Mouse (Mus musculus): Measurements from ENCODE around the gene Gpr156. TPM values are rescaled to one million over a fixed set of nuclear protein-coding genes. Genes with fewer than 3 reads are reported as not detected.
A peak's percentile ranks its signal among the peaks of the same experiment; 100 is the strongest.

Gpr156 gene
- polyA plus RNA-seq (2016; fragmentation: Nextera tagmentation; extraction: Ambion mirVana) = 5.4 and 5.6 TPM in 2 replicates

DNA sequence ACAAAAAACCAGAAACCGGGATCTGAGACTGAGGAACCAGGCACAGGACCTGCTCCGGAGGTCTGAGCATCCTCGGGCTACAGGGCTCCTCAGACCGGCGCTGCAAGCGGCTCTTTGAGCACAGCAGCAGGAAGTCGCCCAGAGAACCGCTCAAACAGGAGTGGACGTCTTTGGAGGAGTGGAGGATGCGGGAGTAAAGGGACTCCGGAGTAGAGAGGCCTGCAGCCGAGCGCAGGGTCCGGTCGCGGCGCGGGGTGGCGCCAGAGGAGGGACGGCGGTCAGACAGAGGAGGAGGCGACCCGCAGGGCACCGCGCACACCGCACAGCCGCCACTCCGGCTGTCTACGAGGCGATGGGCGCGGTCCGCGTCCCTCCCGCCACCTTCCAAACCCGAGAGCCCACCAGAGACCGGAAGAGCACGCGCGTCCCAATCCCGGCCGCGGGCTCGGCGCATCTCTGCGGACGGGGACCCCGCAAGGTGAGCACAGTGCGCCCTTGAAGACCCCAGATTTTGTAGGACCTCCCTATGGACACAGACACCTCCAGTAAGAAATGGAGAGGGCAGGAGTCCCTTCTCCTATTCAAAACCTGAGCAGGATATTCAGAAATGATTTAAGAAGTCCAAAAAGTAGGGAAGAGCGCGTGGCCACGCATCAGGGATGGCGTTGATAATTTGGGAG is at the start of gene Gpr156:
Gene Gpr156, plus strand, starts transcription at position 359 of the 680 bp plus-strand sequence.
- Histone ChIP-seq H3K9me3 (replicated peaks) (no peaks in the 10 kb centered on the region), H3K27ac (no peak within 1 kb of the TSS), H3K4me3 (peak within 1 kb of the TSS; percentile 54), H3K9ac (peak within 1 kb of the TSS; percentile 72), H3K27me3 (peaks cover 7% of the 10 kb centered on the region; the same call in 1 of the 2 replicates), H3K4me2 (replicated peaks) (peak within 1 kb of the TSS; percentile 89), H3K4me1 (peaks cover 9% of the 10 kb centered on the region; the same call in 1 of the 2 replicates), H3K36me3 (no peaks in the 10 kb centered on the region)
- WGBS = 4% methylated on average over 38 of the region's 53 CpGs
- peak; percentile 89 for ATAC-seq (ENCODE audit: low FRiP score)

DNA sequence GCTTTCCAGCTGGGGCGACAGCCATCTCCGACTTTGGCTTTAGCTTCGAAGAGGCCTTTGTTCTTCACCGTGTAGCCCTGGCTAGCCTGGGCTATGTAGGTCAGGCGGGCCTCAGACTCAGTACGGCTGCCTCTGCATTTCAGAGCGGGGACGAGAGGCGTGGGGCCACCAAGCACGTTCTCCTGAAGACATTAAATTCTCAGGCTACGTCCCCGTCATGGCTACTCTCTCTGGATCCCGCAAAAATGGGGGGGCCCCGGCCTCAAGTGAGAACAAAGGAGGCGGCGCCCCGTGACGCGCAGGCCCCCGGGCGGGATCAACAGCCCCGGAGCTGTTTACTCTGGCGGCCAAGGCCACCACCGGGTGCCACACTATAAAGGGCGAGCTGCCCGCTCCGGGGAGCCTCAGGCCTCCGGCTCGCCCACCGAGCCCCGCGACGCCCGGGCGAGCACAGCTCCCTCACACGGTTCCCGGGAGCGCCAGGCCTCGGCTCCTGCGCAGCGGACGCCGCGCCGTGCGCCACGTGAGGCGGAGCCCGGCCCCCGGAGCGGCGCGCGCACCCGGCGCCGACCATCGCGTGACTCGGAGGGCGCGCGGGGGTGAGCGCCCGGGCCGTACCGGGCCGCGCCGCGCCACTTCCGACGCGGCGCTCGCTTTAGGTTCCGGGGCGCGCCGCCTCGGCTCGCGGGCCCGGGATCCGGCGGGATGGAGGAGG is 48.3 kb upstream of the Gpr156 start, which contains the start of gene Lrrc58:
Gene Lrrc58, plus strand, starts transcription at position 599 of the 715 bp plus-strand sequence.
- H3K4me1 ChIP-seq = peaks cover 24% of the 10 kb centered on the region

DNA sequence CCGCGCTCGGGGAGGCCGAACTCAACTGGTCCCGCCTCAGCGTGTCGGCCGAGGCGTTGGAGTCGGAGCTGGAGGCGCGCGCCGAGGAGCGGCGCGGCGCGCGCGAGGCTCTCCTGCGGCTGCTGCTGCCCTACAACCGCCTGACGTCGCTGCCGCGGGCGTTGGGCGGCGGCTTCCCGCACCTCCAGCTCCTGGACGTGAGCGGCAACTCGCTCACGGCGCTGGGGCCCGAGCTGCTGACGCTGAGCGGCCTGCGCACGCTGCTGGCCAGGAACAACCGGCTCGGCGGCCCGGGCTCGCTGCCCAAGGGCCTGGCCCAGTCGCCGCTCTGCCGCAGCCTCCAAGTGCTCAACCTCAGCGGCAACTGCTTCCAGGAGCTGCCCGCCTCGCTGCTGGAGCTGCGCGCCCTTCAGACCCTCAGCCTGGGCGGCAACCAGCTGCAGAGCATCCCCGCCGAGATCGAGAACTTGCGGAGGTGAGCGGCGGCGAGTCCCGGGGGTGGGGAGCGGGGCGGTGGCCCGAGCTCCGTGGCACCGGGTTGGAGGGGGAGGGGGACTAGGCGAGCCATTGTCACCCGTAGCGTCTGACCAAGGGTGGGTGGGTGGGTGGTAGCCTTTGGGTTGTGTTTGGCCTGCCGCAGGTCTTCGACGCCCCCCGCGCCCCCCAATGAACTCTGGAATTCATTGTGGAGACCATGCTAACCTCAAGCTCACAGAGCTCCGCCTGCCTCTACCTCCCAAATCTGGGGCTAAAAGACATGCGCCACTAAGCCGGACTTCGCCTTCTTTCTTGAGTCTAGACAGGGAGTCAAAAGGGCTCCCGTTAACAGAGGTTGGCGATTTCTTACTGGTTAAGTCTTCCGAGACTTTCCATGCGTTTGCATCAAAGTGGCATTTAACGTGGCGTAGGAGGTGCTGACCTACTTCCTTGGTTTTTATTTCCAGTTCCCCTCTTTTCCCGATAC is 47.5 kb upstream of the Gpr156 start:
- peak; percentile 81 for ATAC-seq (ENCODE audit: low FRiP score)
- H3K36me3 ChIP-seq = no peaks in the 10 kb centered on the region
- H3K27ac ChIP-seq = peak overlapping the region; percentile 100
- peaks cover 24% of the 10 kb centered on the region for H3K4me1 ChIP-seq
- peak overlapping the region; percentile 66 for H3K4me2 ChIP-seq (replicated peaks)
- no peaks in the 10 kb centered on the region for H3K27me3 ChIP-seq
- under 1% methylated on average over 72 of the region's 87 CpGs for whole genome bisulfite sequencing
- peak overlapping the region; percentile 97 for H3K4me3 ChIP-seq
- peak overlapping the region; percentile 99 for H3K9ac ChIP-seq
- H3K9me3 ChIP-seq (replicated peaks) = no peaks in the 10 kb centered on the region

More for the DNA sequence above, 48.3 kb upstream of the Gpr156 start, which contains the start of gene Lrrc58:
- Histone ChIP-seq H3K36me3 (no peaks in the 10 kb centered on the region), H3K4me3 (peak within 1 kb of the TSS; percentile 97), H3K9me3 (replicated peaks) (no peaks in the 10 kb centered on the region), H3K4me2 (replicated peaks) (peak within 1 kb of the TSS; percentile 66), H3K27me3 (no peaks in the 10 kb centered on the region), H3K27ac (peak within 1 kb of the TSS; percentile 100), H3K9ac (peak within 1 kb of the TSS; percentile 99)
- under 1% methylated on average over 86 of the region's 86 CpGs for WGBS
- peak; percentile 95 for ATAC-seq (ENCODE audit: low FRiP score)

DNA sequence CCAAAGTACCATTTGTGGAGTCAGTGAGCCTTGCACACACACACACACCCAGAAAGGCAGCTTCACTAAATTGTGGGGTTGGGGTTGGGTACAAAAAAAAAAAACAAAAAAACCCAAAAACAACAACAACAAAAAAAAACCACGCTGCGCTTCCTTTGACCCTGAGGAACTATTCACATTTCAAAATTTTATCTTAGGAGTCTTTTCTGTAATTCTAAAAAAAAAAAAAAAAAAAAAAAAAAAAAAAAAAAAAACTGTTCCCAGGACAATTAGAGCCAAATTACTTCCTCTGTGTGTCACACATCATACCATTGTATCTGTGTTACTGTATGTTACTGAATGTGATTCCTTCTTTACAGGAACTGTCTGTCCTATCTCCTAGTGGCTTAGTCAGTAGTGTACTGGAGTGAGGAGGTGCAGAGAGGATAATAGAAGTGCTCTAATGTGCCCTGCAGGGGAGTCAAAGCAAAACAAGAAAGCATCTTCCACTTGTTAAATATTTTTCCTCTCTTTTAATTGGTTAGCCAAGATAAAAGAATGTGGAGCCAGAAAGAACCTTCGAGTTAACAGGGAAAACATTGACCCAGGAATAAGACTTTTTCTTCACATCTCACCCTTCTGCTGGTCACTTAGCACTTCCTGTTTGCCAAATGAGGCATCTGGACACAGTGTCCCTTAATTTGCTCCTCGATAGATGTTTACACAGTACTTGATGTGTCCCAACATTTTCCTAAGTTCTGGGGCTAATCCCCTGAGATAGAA is 46.6 kb upstream of the Gpr156 start:
- 33% methylated on average over 4 of the region's 4 CpGs for WGBS
- no peak for ATAC-seq (ENCODE audit: low FRiP score)
- Histone ChIP-seq H3K4me3 (peak overlapping the region; percentile 97), H3K36me3 (no peaks in the 10 kb centered on the region), H3K27me3 (no peaks in the 10 kb centered on the region), H3K4me1 (peaks cover 25% of the 10 kb centered on the region), H3K27ac (peak overlapping the region; percentile 100), H3K9ac (peak overlapping the region; percentile 99), H3K9me3 (replicated peaks) (no peaks in the 10 kb centered on the region), H3K4me2 (replicated peaks) (peak overlapping the region; percentile 66)

DNA sequence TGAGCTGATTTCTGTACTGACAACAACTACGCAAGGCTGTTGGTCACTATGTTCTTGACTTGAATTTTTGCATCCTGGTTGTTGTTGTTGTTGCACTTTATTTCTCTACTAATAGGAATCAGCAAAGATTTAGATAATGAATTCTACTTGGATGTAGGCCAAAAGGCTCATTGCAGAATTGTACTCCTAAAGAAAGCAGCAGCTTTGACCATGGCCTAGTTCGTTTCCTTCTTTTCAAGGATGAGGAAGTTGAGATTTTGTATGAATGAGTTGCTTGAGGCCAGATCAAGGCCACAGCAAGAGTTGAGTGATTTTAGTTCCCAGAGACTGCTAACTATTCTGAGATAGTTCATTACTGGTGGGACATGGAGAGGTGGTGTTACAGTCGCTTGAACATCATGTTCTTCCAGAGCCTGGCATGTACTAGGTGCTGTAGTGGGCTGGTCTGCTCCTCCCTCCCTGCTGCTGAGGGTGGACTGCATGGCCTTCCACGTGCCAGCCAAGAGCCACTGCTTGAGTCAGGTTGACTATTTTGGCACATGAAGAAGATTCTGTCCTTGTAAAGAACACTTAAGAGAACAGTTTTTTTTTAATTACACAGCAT is 45.1 kb upstream of the Gpr156 start:
- H3K36me3 ChIP-seq = no peaks in the 10 kb centered on the region
- no peak overlapping the region for H3K4me3 ChIP-seq
- no peaks in the 10 kb centered on the region for H3K27me3 ChIP-seq
- H3K9ac ChIP-seq = no peak overlapping the region
- H3K4me2 ChIP-seq (replicated peaks) = peak overlapping the region; percentile 66
- no peaks in the 10 kb centered on the region for H3K9me3 ChIP-seq (replicated peaks)
- WGBS = 88% methylated on average over 4 of the region's 4 CpGs
- H3K4me1 ChIP-seq = peaks cover 28% of the 10 kb centered on the region
- H3K27ac ChIP-seq = no peak overlapping the region
- ATAC-seq (ENCODE audit: low FRiP score) = no peak

DNA sequence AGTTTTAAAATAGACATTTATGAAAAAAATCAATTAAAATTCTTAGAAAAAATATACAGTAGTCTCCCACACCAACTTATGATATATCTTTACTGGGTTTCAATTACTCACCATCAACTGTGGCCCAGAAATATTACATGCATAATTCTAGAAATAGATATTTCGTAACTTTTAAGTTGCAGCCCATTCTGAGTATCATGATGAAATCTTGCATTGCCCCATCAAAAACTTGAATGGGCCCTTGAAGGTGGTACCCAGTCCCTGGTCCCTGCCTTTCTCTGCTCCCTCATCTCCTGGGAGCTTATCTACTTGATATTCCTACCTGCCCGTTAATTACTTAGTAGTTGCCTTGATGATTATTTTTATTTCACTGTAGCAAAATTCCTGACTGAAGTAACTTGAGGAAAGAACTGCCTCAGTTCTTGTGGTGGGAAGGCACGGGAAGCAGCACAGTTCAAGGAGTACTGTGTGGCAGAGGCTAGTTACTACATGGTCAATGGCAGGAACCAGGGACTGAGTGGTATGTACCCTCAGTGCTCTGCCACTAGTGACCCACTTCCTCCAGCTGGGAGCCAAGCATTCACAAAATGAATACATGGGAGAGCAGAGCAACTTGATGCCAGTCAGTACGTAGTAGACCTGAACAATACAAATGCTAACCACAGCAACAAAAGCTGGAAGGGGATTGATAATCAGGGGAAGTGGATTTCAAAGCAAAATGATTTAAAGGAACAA is 41.6 kb upstream of the Gpr156 start:
- peaks cover 26% of the 10 kb centered on the region for H3K4me1 ChIP-seq
- no peak overlapping the region for H3K9ac ChIP-seq
- no peak overlapping the region for H3K4me3 ChIP-seq
- ATAC-seq (ENCODE audit: low FRiP score) = no peak
- H3K4me2 ChIP-seq (replicated peaks) = no peak overlapping the region
- H3K9me3 ChIP-seq (replicated peaks) = no peaks in the 10 kb centered on the region
- peaks cover 21% of the 10 kb centered on the region for H3K36me3 ChIP-seq
- WGBS = 85% methylated on average over 4 of the region's 4 CpGs
- H3K27ac ChIP-seq = no peak overlapping the region
- H3K27me3 ChIP-seq = no peaks in the 10 kb centered on the region

DNA sequence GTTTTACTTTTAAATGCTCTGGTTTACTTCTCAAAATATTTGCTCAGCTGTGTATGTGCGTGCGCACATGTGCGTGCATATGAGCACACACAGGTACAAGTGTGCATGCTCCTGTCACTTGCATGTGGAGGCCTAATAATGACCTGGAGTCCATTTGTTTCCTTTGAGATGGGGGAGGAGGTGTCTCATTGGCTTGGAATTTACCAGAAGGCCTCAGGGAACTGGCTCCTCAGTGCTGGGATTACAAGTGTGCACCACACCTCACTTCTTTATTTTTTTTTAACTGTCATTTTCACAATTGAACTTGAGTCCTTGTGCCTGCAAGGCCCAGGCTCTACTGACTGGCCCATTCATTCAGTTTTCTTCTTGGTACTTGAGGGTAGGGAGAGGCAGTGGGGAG is 38.9 kb upstream of the Gpr156 start:
- 98% methylated on average over 3 of the region's 3 CpGs for WGBS
- Histone ChIP-seq H3K4me2 (replicated peaks) (no peak overlapping the region), H3K27me3 (no peaks in the 10 kb centered on the region), H3K4me1 (peaks cover 7% of the 10 kb centered on the region), H3K9ac (no peak overlapping the region), H3K27ac (no peak overlapping the region), H3K36me3 (peaks cover 47% of the 10 kb centered on the region), H3K9me3 (replicated peaks) (no peaks in the 10 kb centered on the region), H3K4me3 (no peak overlapping the region)
- no peak for ATAC-seq (ENCODE audit: low FRiP score)

DNA sequence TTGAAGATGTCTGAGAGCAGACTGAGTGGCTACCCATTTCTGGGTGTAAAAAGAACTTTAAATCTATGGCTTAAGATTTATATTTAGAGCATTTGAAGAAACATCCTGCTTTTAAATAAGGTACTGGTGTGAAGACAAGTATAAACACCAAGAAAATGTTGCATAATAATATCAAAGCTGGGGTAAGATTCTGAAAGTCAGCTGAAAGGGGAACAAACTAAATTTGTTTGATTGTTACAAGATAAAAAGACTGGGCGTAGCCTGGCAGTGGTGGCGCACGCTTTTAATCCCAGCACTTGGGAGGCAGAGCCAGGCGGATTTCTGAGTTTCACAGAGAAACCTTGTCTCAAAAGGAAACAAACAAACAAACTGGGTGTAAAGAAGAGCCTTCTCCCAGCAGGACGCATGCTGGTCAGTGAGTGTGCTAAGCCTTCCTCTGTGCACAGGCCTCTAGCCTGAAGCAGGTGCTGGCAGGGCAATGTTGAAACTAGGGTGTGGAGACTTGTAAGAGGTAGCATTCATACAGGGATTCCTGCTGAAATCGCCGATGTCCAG is 37.3 kb upstream of the Gpr156 start:
- H3K27me3 ChIP-seq = no peaks in the 10 kb centered on the region
- no peak overlapping the region for H3K27ac ChIP-seq
- H3K36me3 ChIP-seq = peaks cover 62% of the 10 kb centered on the region
- no peaks in the 10 kb centered on the region for H3K9me3 ChIP-seq (replicated peaks)
- WGBS = 93% methylated on average over 7 of the region's 7 CpGs
- no peak overlapping the region for H3K4me3 ChIP-seq
- no peak overlapping the region for H3K9ac ChIP-seq
- no peak for ATAC-seq (ENCODE audit: low FRiP score)
- peaks cover 7% of the 10 kb centered on the region for H3K4me1 ChIP-seq
- no peak overlapping the region for H3K4me2 ChIP-seq (replicated peaks)

DNA sequence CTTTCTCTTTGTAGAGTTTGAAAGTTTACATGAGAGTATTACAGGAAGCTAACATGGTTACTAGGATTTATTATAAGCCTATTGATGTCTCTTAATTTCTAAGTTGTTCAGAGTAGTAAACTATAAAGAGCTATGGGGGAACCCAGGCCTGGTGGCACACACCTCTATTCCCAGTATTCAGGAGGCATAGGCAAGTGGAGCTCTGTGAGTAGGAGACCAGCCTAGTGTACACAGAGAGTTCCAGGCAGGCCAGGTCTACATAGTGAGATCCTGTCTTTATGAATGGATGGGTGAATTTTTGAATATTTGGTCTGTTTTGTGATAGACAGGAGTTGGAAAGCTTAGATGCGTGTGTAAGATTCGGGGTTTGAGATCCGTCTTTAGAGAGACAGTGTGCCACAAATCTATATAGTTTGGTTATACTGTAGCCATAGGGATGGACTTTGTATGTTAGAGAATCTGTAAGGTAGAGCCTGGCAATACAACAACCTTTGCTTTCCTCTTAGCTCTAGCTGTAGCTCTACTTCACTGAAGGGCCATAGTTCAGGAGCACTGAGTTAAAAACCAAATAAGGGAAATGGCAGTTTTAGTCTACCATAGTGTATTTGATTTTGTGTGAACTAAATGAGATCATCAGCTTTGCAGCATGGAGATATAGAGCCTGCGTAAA is 36.4 kb upstream of the Gpr156 start:
- Histone ChIP-seq H3K27ac (no peak overlapping the region), H3K9ac (no peak overlapping the region), H3K4me2 (replicated peaks) (no peak overlapping the region), H3K27me3 (no peaks in the 10 kb centered on the region), H3K9me3 (replicated peaks) (no peaks in the 10 kb centered on the region), H3K4me3 (no peak overlapping the region), H3K36me3 (peaks cover 65% of the 10 kb centered on the region), H3K4me1 (peaks cover 4% of the 10 kb centered on the region)
- WGBS = 96% methylated on average over 4 of the region's 4 CpGs
- no peak for ATAC-seq (ENCODE audit: low FRiP score)

DNA sequence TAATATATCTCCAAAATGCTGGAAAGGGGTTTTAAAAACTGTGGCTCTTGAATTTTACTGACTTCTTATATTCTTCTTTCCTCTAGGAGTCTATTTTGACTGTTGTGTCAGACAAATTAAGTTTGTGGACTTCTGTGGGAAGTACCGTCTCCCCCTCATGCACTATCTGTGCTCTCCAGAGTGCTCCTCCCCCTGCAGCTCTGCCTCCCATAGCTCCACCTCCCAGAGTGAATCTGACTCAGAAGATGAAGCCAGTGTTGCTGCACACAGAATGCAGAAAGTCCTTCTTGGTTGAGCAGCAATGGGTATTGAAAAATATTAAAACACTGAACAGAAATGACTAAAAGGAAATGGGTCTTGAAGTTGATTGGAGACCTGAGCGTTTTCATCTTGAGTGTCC is 35.1 kb upstream of the Gpr156 start:
- H3K9ac ChIP-seq = no peak overlapping the region
- ATAC-seq (ENCODE audit: low FRiP score) = no peak
- no peaks in the 10 kb centered on the region for H3K27me3 ChIP-seq
- H3K36me3 ChIP-seq = peaks cover 65% of the 10 kb centered on the region
- no peak overlapping the region for H3K27ac ChIP-seq
- H3K4me1 ChIP-seq = peaks cover 4% of the 10 kb centered on the region; the same call in 1 of the 2 replicates
- no peaks in the 10 kb centered on the region for H3K9me3 ChIP-seq (replicated peaks)
- WGBS = 89% methylated on average over 2 of the region's 2 CpGs
- no peak overlapping the region for H3K4me2 ChIP-seq (replicated peaks)
- no peak overlapping the region for H3K4me3 ChIP-seq

Data from hindbrain, embryonic 12.5 days (tissue).